Mouse (Mus musculus) ES-Bruce4 (cell line): ENCODE measurements around the gene Olfr160.

Experiments
- CTCF ChIP-seq: IDR thresholded peaks from one replicate; pipeline ENCODE4 v1.8.1; 2011; ENCODE audit warnings: low read depth, low read length
- EP300 ChIP-seq: IDR thresholded peaks from 2 replicates; pipeline ENCODE4 v1.6.1; 2011; ENCODE audit warnings: low read depth, low read length; ENCODE audit not compliant: insufficient read depth
- POLR2A ChIP-seq: IDR thresholded peaks from one replicate; pipeline ENCODE4 v1.8.1; 2011; ENCODE audit warnings: low read length; ENCODE audit not compliant: insufficient read depth

GRCm38 (mm10) chr9:37666045-37666444, 50.0 kb downstream of the Olfr160 start:
- TF ChIP-seq CTCF (no peak), POLR2A (no peak), EP300 (no peak)
